Mouse (Mus musculus): ENCODE results near the gene Gm17428.
"Not testable (repeated sequence)": the region's sequence is repeated elsewhere in the genome, so short reads cannot be mapped to it uniquely, and the experiment has no call there.

Gene Gm17428

GRCm38 (mm10) chr14:54988882-54989281, 12.1 kb downstream of the Gm17428 start:
- DNase-seq (ENCODE audit: low read depth): no peak

GRCm38 (mm10) chr14:54989886-54990441, 13.2 kb downstream of the Gm17428 start:
- DNase-seq (ENCODE audit: low read depth): no peak

- DNase-seq (ENCODE audit: low read depth): no peak
Observed at GRCm38 (mm10) chr14:54992196-54992595, 15.5 kb downstream of the Gm17428 start.

- DNase-seq (ENCODE audit: low read depth): no peak
Observed at GRCm38 (mm10) chr14:54993636-54994035, 16.9 kb downstream of the Gm17428 start.

GRCm38 (mm10) chr14:54994136-54994868, 17.6 kb downstream of the Gm17428 start, which contains the start of gene Myh7:
TSS of gene Myh7 (minus strand) at chr14:54994626.
- DNase-seq (ENCODE audit: low read depth): no peak

- DNase-seq (ENCODE audit: low read depth): no peak
Observed at GRCm38 (mm10) chr14:54994869-54995186, 18.1 kb downstream of the Gm17428 start.

GRCm38 (mm10) chr14:54995457-54996138, 18.9 kb downstream of the Gm17428 start:
- DNase-seq (ENCODE audit: low read depth): no peak

- no peak for DNase-seq (ENCODE audit: low read depth)
Observed at GRCm38 (mm10) chr14:54996793-54997192, 20.1 kb downstream of the Gm17428 start.

GRCm38 (mm10) chr14:54997297-54997696, 20.6 kb downstream of the Gm17428 start:
- no peak for DNase-seq (ENCODE audit: low read depth)

- no peak for DNase-seq (ENCODE audit: low read depth)
Observed at GRCm38 (mm10) chr14:54998680-54999079, 21.9 kb downstream of the Gm17428 start.

GRCm38 (mm10) chr14:54999868-55000267, 23.1 kb downstream of the Gm17428 start:
- not testable (repeated sequence) for DNase-seq (ENCODE audit: low read depth)

- DNase-seq (ENCODE audit: low read depth): no peak
Observed at GRCm38 (mm10) chr14:55000814-55001213, 24.1 kb downstream of the Gm17428 start.

GRCm38 (mm10) chr14:55001446-55001845, 24.7 kb downstream of the Gm17428 start:
- no peak for DNase-seq (ENCODE audit: low read depth)

- no peak for DNase-seq (ENCODE audit: low read depth)
Observed at GRCm38 (mm10) chr14:55001938-55002686, 25.4 kb downstream of the Gm17428 start.

- DNase-seq (ENCODE audit: low read depth): no peak
Observed at GRCm38 (mm10) chr14:55002687-55003120, 26.0 kb downstream of the Gm17428 start.

- DNase-seq (ENCODE audit: low read depth): peak; percentile 7
Observed at GRCm38 (mm10) chr14:55003878-55004855, 27.4 kb downstream of the Gm17428 start.

GRCm38 (mm10) chr14:55005506-55005905, 28.8 kb downstream of the Gm17428 start:
- DNase-seq (ENCODE audit: low read depth): no peak

GRCm38 (mm10) chr14:55005967-55006366, 29.2 kb downstream of the Gm17428 start:
- no peak for DNase-seq (ENCODE audit: low read depth)

- DNase-seq (ENCODE audit: low read depth): no peak
Observed at GRCm38 (mm10) chr14:55006541-55006940, 29.8 kb downstream of the Gm17428 start.

- DNase-seq (ENCODE audit: low read depth): no peak
Observed at GRCm38 (mm10) chr14:55007120-55007908, 30.6 kb downstream of the Gm17428 start.

Measured in fibroblast of lung, adult 2 months (primary cell).